Mouse (Mus musculus) bone marrow macrophage, adult 2 months (primary cell): ENCODE measurements around the gene Trim13.

Source experiments
- CTCF ChIP-seq: IDR thresholded peaks from 2 replicates; pipeline ENCODE4 v1.5.1; 2012; ENCODE audit warnings: low read depth, mild to moderate bottlenecking, low read length, moderate library complexity
- POLR2A ChIP-seq: IDR thresholded peaks from 2 replicates; pipeline ENCODE4 v1.6.1; 2012; ENCODE audit warnings: mild to moderate bottlenecking, low read depth, low read length, borderline replicate concordance

DNA sequence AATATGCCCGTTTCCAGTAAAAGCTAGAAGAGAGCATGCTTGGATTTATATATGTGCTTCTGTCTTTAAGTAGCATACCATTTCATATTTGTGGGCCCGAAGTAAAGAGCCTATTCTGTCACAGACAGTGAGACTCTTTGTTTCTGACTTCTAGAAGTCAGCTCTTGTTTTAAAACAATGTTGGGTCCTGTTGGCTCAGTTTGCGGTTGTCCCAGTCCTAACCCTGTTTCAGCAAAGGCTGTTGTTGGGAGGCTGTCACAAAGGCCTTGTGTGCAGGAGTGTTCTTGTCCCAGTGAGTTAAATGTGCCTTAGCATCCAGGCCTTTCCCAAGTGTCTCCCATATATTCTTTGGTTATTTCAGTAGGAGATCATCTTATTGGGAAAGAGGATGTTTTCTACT is 6.0 kb downstream of the Trim13 start:
- no peak for TF ChIP-seq POLR2A
- TF ChIP-seq CTCF, result no peak
